Mouse (Mus musculus) spleen, embryonic (tissue): Measurements from ENCODE around the gene Tex33.

Source experiments
- CTCF ChIA-PET: fragments of 350-600 bp; sonication (Branson Sonifier 250); formaldehyde crosslinking; loops from one replicate; lab custom pipeline; 2022; lab: Charles Lee

Gene Tex33

GRCm38 (mm10) chr15:78328520-78329097, 67.1 kb downstream of the Tex33 start:
- CTCF ChIA-PET: no interaction called here
